Mouse (Mus musculus): Measurements from ENCODE around the gene Tmem51.

- TF ChIP-seq CTCF (IDR thresholded peaks at IDR 0.05; ENCODE audit: low read depth, low read length) = no peak
- no peak for TF ChIP-seq TAL1 (conservative IDR thresholded peaks at IDR 0.05; ENCODE audit: low read depth, low read length)
- no peak for TF ChIP-seq GATA1 (IDR thresholded peaks at IDR 0.05; ENCODE audit: borderline replicate concordance, low read length)
- no peak for TF ChIP-seq GATA2 (IDR thresholded peaks at IDR 0.05; ENCODE audit: borderline replicate concordance, low read depth, low read length)
These were observed 23.4 kb downstream of the Tmem51 start for GRCm38 (mm10) chr4:142060455-142061378.

All from G1E (cell line).